Mouse (Mus musculus) C2C12 (cell line): ENCODE data around the gene Serinc3.

Experiments used
- CEBPB ChIP-seq: IDR thresholded peaks from one replicate; pipeline ENCODE4 v1.6.1; 2011; ENCODE audit warnings: low read depth, mild to moderate bottlenecking, control low read depth, moderate library complexity
- CTCF ChIP-seq: IDR thresholded peaks from one replicate; pipeline ENCODE4 v1.5.1; 2011; ENCODE audit not compliant: control insufficient read depth, insufficient read depth, insufficient read length
- FOSL1 ChIP-seq: IDR thresholded peaks from one replicate; pipeline ENCODE4 v1.8.0; 2011; ENCODE audit warnings: mild to moderate bottlenecking, low read length; ENCODE audit not compliant: poor library complexity, insufficient read depth, severe bottlenecking
- MAX ChIP-seq: IDR thresholded peaks from one replicate; pipeline ENCODE4 v1.6.1; 2011; ENCODE audit warnings: mild to moderate bottlenecking, control low read depth

GRCm38 (mm10) chr2:163574321-163574720 lies 70.6 kb downstream of the Serinc3 start:
- no peak for TF ChIP-seq FOSL1
- TF ChIP-seq CTCF = no peak
- TF ChIP-seq CEBPB = no peak
- TF ChIP-seq MAX = no peak
